ENCODE assay signal across 12 mouse cellular contexts in genomic region chr19:14871178-14871867, GRCm38 (mm10).
DNase-seq lines count a peak whose midpoint lies in the region; ATAC-seq and TF ChIP-seq lines count a peak whose summit lies in the region.
"Had no signal": no experiment of that assay in that cellular context is flagged by ENCODE, and none has a peak within 500 bp of the region (broad histone marks: within the 10 kb centered on the region; RNA-seq: fewer than 3 reads in every experiment).

No protein-coding gene starts in this region.

- no peak overlapping the region for H3K27ac ChIP-seq in kidney, embryonic 16.5 days (ENCODE audit: low read length)
- peak overlapping the region; percentile 50; the same call in 1 of the 2 replicates for H3K27ac ChIP-seq in hindbrain, embryonic 10.5 days
- H3K27ac ChIP-seq in midbrain, embryonic 16.5 days (ENCODE audit: low read length), result no peak overlapping the region
- H3K27ac ChIP-seq in cerebellum, adult 2 months (ENCODE audit: insufficient read depth, low read length), result no peak overlapping the region
- no peak overlapping the region for H3K27ac ChIP-seq in intestine, embryonic 15.5 days
- H3K27ac ChIP-seq: limb, embryonic 15.5 days had no signal

- no peak for TF ChIP-seq CTCF in cerebellum, adult 2 months (IDR thresholded peaks at IDR 0.05; ENCODE audit: borderline replicate concordance, insufficient read depth, low read depth, low read length)

- peaks cover 9% of the 10 kb centered on the region; the same call in 1 of the 2 replicates for H3K4me1 ChIP-seq in kidney, embryonic 16.5 days (ENCODE audit: insufficient read depth, low read length)
- peaks cover 18% of the 10 kb centered on the region for H3K4me1 ChIP-seq in hindbrain, embryonic 10.5 days (replicated peaks)
- peaks cover 13% of the 10 kb centered on the region for H3K4me1 ChIP-seq in midbrain, embryonic 16.5 days (ENCODE audit: control insufficient read depth, insufficient read depth, low read length)
- H3K4me1 ChIP-seq in cerebellum, adult 2 months (ENCODE audit: control insufficient read depth, insufficient read depth, low read length), result no peaks in the 10 kb centered on the region
- H3K4me1 ChIP-seq in intestine, embryonic 15.5 days (replicated peaks), result no peaks in the 10 kb centered on the region

- no peak for TF ChIP-seq POLR2A in cerebellum, adult 2 months (IDR thresholded peaks at IDR 0.05; ENCODE audit: borderline replicate concordance, insufficient read depth, low read length)

- peak; percentile 82; the same call in 1 of the 2 replicates for ATAC-seq in kidney, embryonic 16.5 days (ENCODE audit: low FRiP score, low TSS enrichment)
- peak; percentile 97 for ATAC-seq in midbrain, embryonic 16.5 days
- no peak; the same call in 1 of the 2 replicates for ATAC-seq in intestine, embryonic 15.5 days

- H3K9me3 ChIP-seq in kidney, embryonic 16.5 days (ENCODE audit: low read length), result no peaks in the 10 kb centered on the region
- H3K9me3 ChIP-seq in hindbrain, embryonic 10.5 days, result no peaks in the 10 kb centered on the region; the same call in 1 of the 2 replicates
- H3K9me3 ChIP-seq in midbrain, embryonic 16.5 days (replicated peaks; ENCODE audit: control insufficient read depth, low read length, poor library complexity, severe bottlenecking), result no peaks in the 10 kb centered on the region
- H3K9me3 ChIP-seq in intestine, embryonic 15.5 days, result no peaks in the 10 kb centered on the region
- H3K9me3 ChIP-seq: limb, embryonic 15.5 days had no signal

- DNase-seq in kidney, adult 8-10 months, result no peak
- peak; percentile 86 for DNase-seq in Muller cell, postnatal 12 days (ENCODE audit: inconsistent ontology term)
- DNase-seq in hindbrain, embryonic 10.5 days (ENCODE audit: low spot score), result peak; percentile 47
- DNase-seq in cerebellum, adult 2 months, result no peak
- DNase-seq in spleen, postnatal 36 days (ENCODE audit: low spot score in 2 of 2), result no peak
- DNase-seq: adrenal gland, postnatal 10 days; heart, postnatal 10 days had no signal

- H3K9ac ChIP-seq in kidney, embryonic 16.5 days (replicated peaks; ENCODE audit: low read length), result no peak overlapping the region
- H3K9ac ChIP-seq in midbrain, embryonic 16.5 days (ENCODE audit: low read depth, low read length), result no peak overlapping the region
- H3K9ac ChIP-seq in intestine, embryonic 15.5 days, result no peak overlapping the region
- H3K9ac ChIP-seq: limb, embryonic 15.5 days had no signal

- H3K4me2 ChIP-seq in kidney, embryonic 16.5 days (replicated peaks; ENCODE audit: low read depth, low read length), result no peak overlapping the region
- H3K4me2 ChIP-seq in midbrain, embryonic 16.5 days (ENCODE audit: low read length), result no peak overlapping the region
- no peak overlapping the region for H3K4me2 ChIP-seq in intestine, embryonic 15.5 days (replicated peaks)
- H3K4me2 ChIP-seq: limb, embryonic 15.5 days had no signal

- no peaks in the 10 kb centered on the region for H3K36me3 ChIP-seq in kidney, embryonic 16.5 days (ENCODE audit: insufficient read depth, low read length)
- no peaks in the 10 kb centered on the region for H3K36me3 ChIP-seq in hindbrain, embryonic 10.5 days
- no peaks in the 10 kb centered on the region for H3K36me3 ChIP-seq in midbrain, embryonic 16.5 days (ENCODE audit: control insufficient read depth, insufficient read depth, low read length)
- no peaks in the 10 kb centered on the region for H3K36me3 ChIP-seq in intestine, embryonic 15.5 days
- H3K36me3 ChIP-seq: limb, embryonic 15.5 days had no signal

- no peaks in the 10 kb centered on the region for H3K27me3 ChIP-seq in kidney, embryonic 16.5 days (ENCODE audit: insufficient read depth, low read length)
- no peaks in the 10 kb centered on the region for H3K27me3 ChIP-seq in hindbrain, embryonic 10.5 days (ENCODE audit: insufficient read depth, poor library complexity, severe bottlenecking)
- H3K27me3 ChIP-seq in midbrain, embryonic 16.5 days (ENCODE audit: control insufficient read depth, insufficient read depth, low read depth, low read length), result no peaks in the 10 kb centered on the region
- H3K27me3 ChIP-seq in cerebellum, adult 2 months (ENCODE audit: control insufficient read depth, insufficient read depth, low read length), result no peaks in the 10 kb centered on the region; the same call in 1 of the 2 replicates
- peaks cover 2% of the 10 kb centered on the region; the same call in 1 of the 2 replicates for H3K27me3 ChIP-seq in intestine, embryonic 15.5 days (replicated peaks)
- H3K27me3 ChIP-seq: limb, embryonic 15.5 days had no signal

- no peak overlapping the region for H3K4me3 ChIP-seq in kidney, embryonic 16.5 days (ENCODE audit: low read length)
- H3K4me3 ChIP-seq in hindbrain, embryonic 10.5 days, result no peak overlapping the region
- no peak overlapping the region for H3K4me3 ChIP-seq in midbrain, embryonic 16.5 days (ENCODE audit: low read depth, low read length)
- H3K4me3 ChIP-seq in cerebellum, adult 2 months (replicated peaks; ENCODE audit: insufficient read depth, low read depth, low read length), result no peak overlapping the region
- H3K4me3 ChIP-seq in intestine, embryonic 15.5 days (replicated peaks), result no peak overlapping the region
- H3K4me3 ChIP-seq: limb, embryonic 15.5 days; myocyte had no signal

- WGBS in kidney, embryonic 16.5 days, result 6% methylated on average over 7 of the region's 7 CpGs
- 9% methylated on average over 7 of the region's 7 CpGs for WGBS in hindbrain, embryonic 10.5 days
- 4% methylated on average over 7 of the region's 7 CpGs for WGBS in midbrain, embryonic 16.5 days
- WGBS in cerebellum, adult 2 months, result 14% methylated on average over 7 of the region's 7 CpGs
- WGBS in intestine, embryonic 15.5 days, result 21% methylated on average over 7 of the region's 7 CpGs

Comparison
In these comparisons a context has a peak if more than half of its experiments do, and no peak if none do; other contexts are left out.
1. DNase-seq: peak in Muller cell, postnatal 12 days (single experiment) and hindbrain, embryonic 10.5 days (single experiment); none in kidney, adult 8-10 months (0 of 2), cerebellum, adult 2 months (0 of 2) and spleen, postnatal 36 days (0 of 2).